Mouse (Mus musculus): ENCODE results near the gene Herc1.

- no peak for TF ChIP-seq POLR2A (IDR thresholded peaks at IDR 0.05; ENCODE audit: borderline replicate concordance, extremely low read depth, insufficient read depth, insufficient read length, poor library complexity, severe bottlenecking)
- no peak for TF ChIP-seq CTCF (IDR thresholded peaks at IDR 0.05; ENCODE audit: borderline replicate concordance, extremely low read depth, insufficient read depth, insufficient read length)
These were observed 73.2 kb downstream of the Herc1 start for GRCm38 (mm10) chr9:66423492-66423891.

Data from brain, embryonic 14.5 days (tissue).